Mouse (Mus musculus) forebrain, embryonic 13.5 days (tissue): ENCODE results near the gene Als2. TPM values are rescaled to one million over a fixed set of nuclear protein-coding genes. Genes with fewer than 3 reads are reported as not detected.

Source experiments
- ATAC-seq: fragments of 200-750 bp; cut with Nextera tagmentation; 2 replicates; pipeline ENCODE4 v1.8.0; 2017
- H3K27ac ChIP-seq: fragments of 300-500 bp; sonication (generic); 2 replicates; pipeline ENCODE4 v1.5.1; 2015; ENCODE audit warnings: inconsistent platforms, mild to moderate bottlenecking, moderate library complexity
- H3K27me3 ChIP-seq: fragments of 300-500 bp; sonication (generic); 2 replicates; pipeline ENCODE4 v1.6.1; 2015; ENCODE audit warnings: mild to moderate bottlenecking, inconsistent platforms
- H3K36me3 ChIP-seq: fragments of 300-500 bp; sonication (generic); 2 replicates; pipeline ENCODE4 v1.6.1; 2015; ENCODE audit warnings: mild to moderate bottlenecking, inconsistent platforms; ENCODE audit not compliant: poor library complexity, severe bottlenecking
- H3K4me1 ChIP-seq: fragments of 300-500 bp; sonication (generic); 2 replicates; pipeline ENCODE4 v1.6.1; 2015; ENCODE audit warnings: inconsistent platforms
- H3K4me2 ChIP-seq: fragments of 300-500 bp; sonication (generic); 2 replicates; pipeline ENCODE4 v1.6.1; 2015; ENCODE audit warnings: inconsistent platforms, mild to moderate bottlenecking, moderate library complexity
- H3K4me3 ChIP-seq: fragments of 300-500 bp; sonication (generic); 2 replicates; pipeline ENCODE4 v1.5.1; 2015; ENCODE audit warnings: mild to moderate bottlenecking, inconsistent platforms
- H3K9ac ChIP-seq: fragments of 300-500 bp; sonication (generic); 2 replicates; pipeline ENCODE4 v1.6.1; 2015; ENCODE audit warnings: mild to moderate bottlenecking, inconsistent platforms
- H3K9me3 ChIP-seq: fragments of 300-500 bp; sonication (generic); replicated peaks from 2 replicates; pipeline ENCODE4 v1.6.1; 2016; ENCODE audit warnings: inconsistent platforms
- WGBS: fragments of 180-500 bp; shearing (Covaris S2); methylation state at CpG from one replicate; pipeline ENCODE4 v1.1.7; 2015; 5-methylcytosine and 5-hydroxymethylcytosine counted together
- polyA plus RNA-seq: library from polyadenylated mRNA; unstranded; fragments of >200 nt; fragmentation: Nextera tagmentation; extraction: Ambion mirVana; gene quantifications from 2 replicates; pipeline ENCODE4 v1.2.1, GENCODE M21; 2015

Gene Als2
- polyA plus RNA-seq, 1 experiment from 2014 or later = 13.2 TPM

- WGBS = 96% methylated on average over 5 of the region's 5 CpGs
- no peak overlapping the region for H3K27ac ChIP-seq
- ATAC-seq = no peak
- H3K9me3 ChIP-seq = no peaks in the 10 kb centered on the region
- no peaks in the 10 kb centered on the region for H3K4me1 ChIP-seq
- H3K27me3 ChIP-seq = no peaks in the 10 kb centered on the region
- H3K9ac ChIP-seq = no peak overlapping the region
- H3K36me3 ChIP-seq = peaks cover 64% of the 10 kb centered on the region
- no peak overlapping the region for H3K4me3 ChIP-seq
- H3K4me2 ChIP-seq = no peak overlapping the region
Observed at GRCm38 (mm10) chr1:59173023-59173422, 64.0 kb downstream of the Als2 start.

- no peak overlapping the region for H3K4me2 ChIP-seq
- H3K36me3 ChIP-seq = peaks cover 64% of the 10 kb centered on the region
- H3K27me3 ChIP-seq = no peaks in the 10 kb centered on the region
- no peak for ATAC-seq
- H3K4me3 ChIP-seq = no peak overlapping the region
- no peaks in the 10 kb centered on the region for H3K4me1 ChIP-seq
- no peak overlapping the region for H3K9ac ChIP-seq
- WGBS = 89% methylated on average over 5 of the region's 5 CpGs
- H3K9me3 ChIP-seq = no peaks in the 10 kb centered on the region
- H3K27ac ChIP-seq = no peak overlapping the region
Observed at GRCm38 (mm10) chr1:59171875-59172274, 65.2 kb downstream of the Als2 start.

- no peak overlapping the region for H3K27ac ChIP-seq
- H3K27me3 ChIP-seq = no peaks in the 10 kb centered on the region
- WGBS = 70% methylated on average over 8 of the region's 8 CpGs
- H3K4me3 ChIP-seq = no peak overlapping the region
- no peak overlapping the region for H3K4me2 ChIP-seq
- no peaks in the 10 kb centered on the region for H3K9me3 ChIP-seq
- no peak for ATAC-seq
- H3K9ac ChIP-seq = no peak overlapping the region
- H3K36me3 ChIP-seq = peaks cover 69% of the 10 kb centered on the region
- H3K4me1 ChIP-seq = no peaks in the 10 kb centered on the region
Observed at GRCm38 (mm10) chr1:59170290-59170689, 66.7 kb downstream of the Als2 start.

- no peak overlapping the region for H3K9ac ChIP-seq
- peaks cover 63% of the 10 kb centered on the region for H3K36me3 ChIP-seq
- H3K27ac ChIP-seq = no peak overlapping the region
- ATAC-seq = no peak
- H3K4me1 ChIP-seq = no peaks in the 10 kb centered on the region
- no peaks in the 10 kb centered on the region for H3K27me3 ChIP-seq
- H3K4me3 ChIP-seq = no peak overlapping the region
- WGBS = 91% methylated on average over 6 of the region's 6 CpGs
- H3K4me2 ChIP-seq = no peak overlapping the region
- no peaks in the 10 kb centered on the region for H3K9me3 ChIP-seq
Observed at GRCm38 (mm10) chr1:59169586-59169985, 67.4 kb downstream of the Als2 start.

GRCm38 (mm10) chr1:59168556-59168955 lies 68.5 kb downstream of the Als2 start:
- no peaks in the 10 kb centered on the region for H3K27me3 ChIP-seq
- no peaks in the 10 kb centered on the region for H3K9me3 ChIP-seq
- WGBS = 92% methylated on average over 2 of the region's 2 CpGs
- no peak overlapping the region for H3K27ac ChIP-seq
- peaks cover 63% of the 10 kb centered on the region for H3K36me3 ChIP-seq
- no peak overlapping the region for H3K9ac ChIP-seq
- H3K4me2 ChIP-seq = no peak overlapping the region
- ATAC-seq = no peak
- peaks cover 7% of the 10 kb centered on the region; the same call in 1 of the 2 replicates for H3K4me1 ChIP-seq
- no peak overlapping the region for H3K4me3 ChIP-seq

- H3K9ac ChIP-seq = no peak overlapping the region
- H3K4me1 ChIP-seq = peaks cover 14% of the 10 kb centered on the region; the same call in 1 of the 2 replicates
- WGBS = 87% methylated on average over 4 of the region's 4 CpGs
- ATAC-seq = no peak
- H3K27me3 ChIP-seq = no peaks in the 10 kb centered on the region
- H3K27ac ChIP-seq = no peak overlapping the region
- no peak overlapping the region for H3K4me3 ChIP-seq
- H3K4me2 ChIP-seq = no peak overlapping the region
- H3K36me3 ChIP-seq = peaks cover 62% of the 10 kb centered on the region
- H3K9me3 ChIP-seq = no peaks in the 10 kb centered on the region
Observed at GRCm38 (mm10) chr1:59167654-59168425, 69.2 kb downstream of the Als2 start.

- Histone ChIP-seq H3K36me3 (peaks cover 50% of the 10 kb centered on the region), H3K4me1 (peaks cover 22% of the 10 kb centered on the region; the same call in 1 of the 2 replicates), H3K4me2 (no peak overlapping the region), H3K9ac (no peak overlapping the region), H3K27me3 (no peaks in the 10 kb centered on the region), H3K27ac (no peak overlapping the region), H3K4me3 (no peak overlapping the region), H3K9me3 (no peaks in the 10 kb centered on the region)
- WGBS = 88% methylated on average over 9 of the region's 9 CpGs
- ATAC-seq = no peak
Observed at GRCm38 (mm10) chr1:59166232-59166905, 70.7 kb downstream of the Als2 start.

- Histone ChIP-seq H3K9me3 (no peaks in the 10 kb centered on the region), H3K4me2 (no peak overlapping the region), H3K9ac (no peak overlapping the region), H3K36me3 (peaks cover 40% of the 10 kb centered on the region), H3K27me3 (no peaks in the 10 kb centered on the region), H3K27ac (no peak overlapping the region), H3K4me3 (no peak overlapping the region), H3K4me1 (peaks cover 22% of the 10 kb centered on the region; the same call in 1 of the 2 replicates)
- no peak for ATAC-seq
- 15% methylated on average over 5 of the region's 5 CpGs for WGBS
Observed at GRCm38 (mm10) chr1:59163918-59164317, 73.1 kb downstream of the Als2 start.

GRCm38 (mm10) chr1:59163030-59163461 lies 74.0 kb downstream of the Als2 start, which contains the start of gene Mpp4:
TSS of gene Mpp4 (minus strand) at chr1:59163389.
- no peak within 1 kb of the TSS for H3K27ac ChIP-seq
- no peak for ATAC-seq
- H3K9me3 ChIP-seq = no peaks in the 10 kb centered on the region
- H3K36me3 ChIP-seq = peaks cover 35% of the 10 kb centered on the region
- H3K27me3 ChIP-seq = no peaks in the 10 kb centered on the region
- no peak within 1 kb of the TSS for H3K4me3 ChIP-seq
- H3K9ac ChIP-seq = no peak within 1 kb of the TSS
- WGBS = 19% methylated on average over 12 of the region's 12 CpGs
- H3K4me1 ChIP-seq = peaks cover 22% of the 10 kb centered on the region; the same call in 1 of the 2 replicates
- H3K4me2 ChIP-seq = no peak within 1 kb of the TSS

GRCm38 (mm10) chr1:59162309-59163024 lies 74.6 kb downstream of the Als2 start:
- WGBS = 19% methylated on average over 8 of the region's 8 CpGs

GRCm38 (mm10) chr1:59161396-59161795 lies 75.6 kb downstream of the Als2 start:
- Histone ChIP-seq H3K36me3 (peaks cover 18% of the 10 kb centered on the region), H3K4me1 (peaks cover 22% of the 10 kb centered on the region; the same call in 1 of the 2 replicates)

More at GRCm38 (mm10) chr1:59162309-59163024, 74.6 kb downstream of the Als2 start:
- H3K9me3 ChIP-seq = no peaks in the 10 kb centered on the region
- H3K27me3 ChIP-seq = no peaks in the 10 kb centered on the region
- no peak overlapping the region for H3K4me2 ChIP-seq
- peaks cover 22% of the 10 kb centered on the region; the same call in 1 of the 2 replicates for H3K4me1 ChIP-seq
- H3K4me3 ChIP-seq = no peak overlapping the region
- H3K9ac ChIP-seq = no peak overlapping the region
- no peak for ATAC-seq
- H3K27ac ChIP-seq = no peak overlapping the region
- H3K36me3 ChIP-seq = peaks cover 29% of the 10 kb centered on the region

GRCm38 (mm10) chr1:59160871-59161270 lies 76.2 kb downstream of the Als2 start:
- WGBS = 79% methylated on average over 6 of the region's 6 CpGs
- H3K27me3 ChIP-seq = no peaks in the 10 kb centered on the region
- H3K4me1 ChIP-seq = peaks cover 22% of the 10 kb centered on the region; the same call in 1 of the 2 replicates
- ATAC-seq = no peak
- no peak overlapping the region for H3K27ac ChIP-seq
- peaks cover 13% of the 10 kb centered on the region for H3K36me3 ChIP-seq
- H3K9me3 ChIP-seq = no peaks in the 10 kb centered on the region
- no peak overlapping the region for H3K4me3 ChIP-seq
- H3K9ac ChIP-seq = no peak overlapping the region
- H3K4me2 ChIP-seq = no peak overlapping the region

More at GRCm38 (mm10) chr1:59161396-59161795, 75.6 kb downstream of the Als2 start:
- H3K4me2 ChIP-seq = no peak overlapping the region
- no peaks in the 10 kb centered on the region for H3K9me3 ChIP-seq
- no peak overlapping the region for H3K9ac ChIP-seq
- WGBS = 70% methylated on average over 6 of the region's 6 CpGs
- no peak overlapping the region for H3K4me3 ChIP-seq
- no peak for ATAC-seq
- H3K27me3 ChIP-seq = no peaks in the 10 kb centered on the region
- no peak overlapping the region for H3K27ac ChIP-seq
